Mouse (Mus musculus) MEL (cell line): ENCODE results near the gene Zbtb8os. TPM values are rescaled to one million over a fixed set of nuclear protein-coding genes. Genes with fewer than 3 reads are reported as not detected.
A peak's percentile ranks its signal among the peaks of the same experiment; 100 is the strongest.

ENCODE experiments used
- DNase-seq: peaks from one replicate; pipeline ENCODE4 v3.0.0; 2011; ENCODE audit warnings: low read depth, low spot score
- H3K27ac ChIP-seq: 2 replicates; pipeline ENCODE4 v1.5.1; 2012; ENCODE audit warnings: low read depth, mild to moderate bottlenecking, control low read depth, low read length, moderate library complexity; ENCODE audit not compliant: control insufficient read depth
- H3K27me3 ChIP-seq, 2 experiments: fragments of 150-350 bp in 1 of 2; sonication (generic) in 1 of 2; 2 replicates each; pipeline ENCODE4 v1.6.1; 2012; ENCODE audit warnings: low read length in 2 of 2, mild to moderate bottlenecking in 2 of 2, improper control_type of control experiment in 1 of 2, moderate library complexity in 1 of 2; ENCODE audit not compliant: insufficient read depth in 2 of 2, control insufficient read depth in 1 of 2
- H3K36me3 ChIP-seq, 2 experiments: 2 replicates each; pipeline ENCODE4 v1.6.1; 2012 to 2014; ENCODE audit warnings: low read length in 2 of 2, improper control_type of control experiment in 1 of 2, inconsistent platforms in 1 of 2, mild to moderate bottlenecking in 1 of 2; ENCODE audit not compliant: insufficient read depth in 2 of 2, control insufficient read depth in 1 of 2
- H3K4me1 ChIP-seq, 2 experiments: fragments of 150-350 bp in 1 of 2; sonication (generic) in 1 of 2; 2 replicates each; pipeline ENCODE4 v1.6.1; 2012; ENCODE audit warnings: low read length in 2 of 2, improper control_type of control experiment in 1 of 2, mild to moderate bottlenecking in 1 of 2; ENCODE audit not compliant: insufficient read depth in 2 of 2, control insufficient read depth in 1 of 2
- H3K4me3 ChIP-seq, 2 experiments: fragments of 150-350 bp in 1 of 2; sonication (generic) in 1 of 2; 2 replicates each; pipeline ENCODE4 v1.5.1; 2012; ENCODE audit warnings: low read depth in 2 of 2, low read length in 2 of 2, mild to moderate bottlenecking in 2 of 2, moderate library complexity in 2 of 2, control low read depth in 1 of 2, improper control_type of control experiment in 1 of 2; ENCODE audit not compliant: control insufficient read depth in 1 of 2, insufficient read depth in 1 of 2
- H3K79me2 ChIP-seq: 2 replicates; pipeline ENCODE4 v1.6.1; 2012; ENCODE audit warnings: mild to moderate bottlenecking, low read length, moderate library complexity; ENCODE audit not compliant: control insufficient read depth, poor library complexity, insufficient read depth
- H3K9ac ChIP-seq: 2 replicates; pipeline ENCODE4 v1.6.1; 2012; ENCODE audit warnings: low read depth, mild to moderate bottlenecking, control low read depth, low read length, moderate library complexity; ENCODE audit not compliant: control insufficient read depth, poor library complexity, severe bottlenecking
- H3K9me3 ChIP-seq: fragments of 150-350 bp; sonication (generic); replicated peaks from 2 replicates; pipeline ENCODE4 v1.6.1; 2012; ENCODE audit warnings: mild to moderate bottlenecking, low read length, improper control_type of control experiment, moderate library complexity; ENCODE audit not compliant: insufficient read depth
- CTCF ChIP-seq, 3 experiments: IDR thresholded peaks in 2 of 3; conservative IDR thresholded peaks in 1 of 3; 2 replicates each; pipeline ENCODE4 v1.5.1; 2011 to 2012; ENCODE audit warnings: low read length in 3 of 3, low read depth in 2 of 3, mild to moderate bottlenecking in 2 of 3, improper control_type of control experiment in 1 of 3, inconsistent platforms in 1 of 3, mixed read lengths in 1 of 3, moderate library complexity in 1 of 3; ENCODE audit not compliant: control insufficient read depth in 1 of 3, insufficient read depth in 1 of 3, poor library complexity in 1 of 3, severe bottlenecking in 1 of 3
- ELF1 ChIP-seq: IDR thresholded peaks from 2 replicates; pipeline ENCODE4 v1.6.1; 2014; ENCODE audit warnings: low read depth, mild to moderate bottlenecking, inconsistent platforms, low read length, improper control_type of control experiment, moderate library complexity
- EP300 ChIP-seq, 2 experiments: IDR thresholded peaks; 2 replicates each; pipeline ENCODE4 v1.6.1; 2011; ENCODE audit warnings: improper control_type of control experiment in 2 of 2, low read length in 2 of 2, low read depth in 1 of 2, mild to moderate bottlenecking in 1 of 2
- ETS1 ChIP-seq: IDR thresholded peaks from 2 replicates; pipeline ENCODE4 v1.6.1; 2012; ENCODE audit warnings: low read depth, mild to moderate bottlenecking, inconsistent platforms, low read length, improper control_type of control experiment, moderate library complexity
- GABPA ChIP-seq: IDR thresholded peaks from 2 replicates; pipeline ENCODE4 v1.6.1; 2012; ENCODE audit warnings: low read depth, mild to moderate bottlenecking, inconsistent platforms, low read length, improper control_type of control experiment, moderate library complexity
- HCFC1 ChIP-seq: IDR thresholded peaks from 2 replicates; pipeline ENCODE4 v1.6.1; 2012; ENCODE audit warnings: low read depth, mild to moderate bottlenecking, inconsistent platforms, low read length, improper control_type of control experiment, moderate library complexity
- JUND ChIP-seq: IDR thresholded peaks from 2 replicates; pipeline ENCODE4 v1.6.1; 2011; ENCODE audit warnings: low read depth, mild to moderate bottlenecking, improper control_type of control experiment, low read length
- KAT2A ChIP-seq: conservative IDR thresholded peaks from 2 replicates; pipeline ENCODE4 v1.6.1; 2012; ENCODE audit warnings: low read depth, low read length, improper control_type of control experiment, inconsistent platforms
- MAFK ChIP-seq: IDR thresholded peaks from 2 replicates; pipeline ENCODE4 v1.6.1; 2011; ENCODE audit warnings: low read depth, mild to moderate bottlenecking, low read length, improper control_type of control experiment, borderline replicate concordance
- MAX ChIP-seq: IDR thresholded peaks from 2 replicates; pipeline ENCODE4 v1.6.1; 2011; ENCODE audit warnings: low read length, improper control_type of control experiment
- MAZ ChIP-seq: IDR thresholded peaks from 2 replicates; pipeline ENCODE4 v1.6.1; 2012; ENCODE audit warnings: low read depth, mild to moderate bottlenecking, inconsistent platforms, low read length, improper control_type of control experiment
- MXI1 ChIP-seq: IDR thresholded peaks from 2 replicates; pipeline ENCODE4 v1.6.1; 2011; ENCODE audit warnings: mild to moderate bottlenecking, low read depth, low read length, improper control_type of control experiment
- MYC ChIP-seq: IDR thresholded peaks from 2 replicates; pipeline ENCODE4 v1.6.1; 2011; ENCODE audit warnings: low read depth, mild to moderate bottlenecking, low read length, improper control_type of control experiment, moderate library complexity
- NRF1 ChIP-seq: IDR thresholded peaks from 2 replicates; pipeline ENCODE4 v1.6.1; 2014; ENCODE audit warnings: low read depth, mild to moderate bottlenecking, inconsistent platforms, low read length, improper control_type of control experiment, moderate library complexity; ENCODE audit not compliant: poor library complexity, insufficient read depth, severe bottlenecking
- POLR2A ChIP-seq, 2 experiments: IDR thresholded peaks; 2 replicates each; pipeline ENCODE4 v1.6.1; 2011 to 2012; ENCODE audit warnings: low read length in 2 of 2, mild to moderate bottlenecking in 2 of 2, control low read depth in 1 of 2, improper control_type of control experiment in 1 of 2, low read depth in 1 of 2, moderate library complexity in 1 of 2; ENCODE audit not compliant: control insufficient read depth in 1 of 2, insufficient read depth in 1 of 2, poor library complexity in 1 of 2
- POLR2AphosphoS5 ChIP-seq: IDR thresholded peaks from 2 replicates; pipeline ENCODE4 v1.6.1; 2012; ENCODE audit warnings: low read depth, borderline replicate concordance, mild to moderate bottlenecking, inconsistent platforms, low read length, moderate library complexity, mixed read lengths
- RAD21 ChIP-seq: IDR thresholded peaks from 2 replicates; pipeline ENCODE4 v1.6.1; 2011; ENCODE audit warnings: mild to moderate bottlenecking, low read depth, low read length, improper control_type of control experiment
- RCOR1 ChIP-seq: IDR thresholded peaks from 2 replicates; pipeline ENCODE4 v1.6.1; 2012; ENCODE audit warnings: low read depth, mild to moderate bottlenecking, inconsistent platforms, low read length, improper control_type of control experiment
- SIN3A ChIP-seq: IDR thresholded peaks from 2 replicates; pipeline ENCODE4 v1.6.1; 2012; ENCODE audit warnings: low read length, improper control_type of control experiment, inconsistent platforms
- SMC3 ChIP-seq: IDR thresholded peaks from 2 replicates; pipeline ENCODE4 v1.6.1; 2011; ENCODE audit warnings: low read depth, low read length, improper control_type of control experiment
- TBP ChIP-seq: IDR thresholded peaks from 2 replicates; pipeline ENCODE4 v1.8.0; 2011; ENCODE audit warnings: low read depth, low read length, improper control_type of control experiment
- TCF12 ChIP-seq: IDR thresholded peaks from 2 replicates; pipeline ENCODE4 v1.6.1; 2014; ENCODE audit warnings: low read depth, mild to moderate bottlenecking, inconsistent platforms, low read length, improper control_type of control experiment, moderate library complexity
- UBTF ChIP-seq: IDR thresholded peaks from 2 replicates; pipeline ENCODE4 v1.6.1; 2012; ENCODE audit warnings: low read depth, mild to moderate bottlenecking, inconsistent platforms, low read length, improper control_type of control experiment, moderate library complexity, borderline replicate concordance; ENCODE audit not compliant: insufficient read depth
- USF2 ChIP-seq, 2 experiments: IDR thresholded peaks; 2 replicates each; pipeline ENCODE4 v1.6.1; 2011 to 2012; ENCODE audit warnings: improper control_type of control experiment in 2 of 2, low read length in 2 of 2, borderline replicate concordance in 1 of 2, inconsistent platforms in 1 of 2, low read depth in 1 of 2, mild to moderate bottlenecking in 1 of 2; ENCODE audit not compliant: insufficient read depth in 1 of 2
- ZKSCAN1 ChIP-seq: IDR thresholded peaks from 2 replicates; pipeline ENCODE4 v1.6.1; 2012; ENCODE audit warnings: low read depth, mild to moderate bottlenecking, inconsistent platforms, low read length, improper control_type of control experiment, moderate library complexity
- ZMIZ1 ChIP-seq: IDR thresholded peaks from 2 replicates; pipeline ENCODE4 v1.6.1; 2012; ENCODE audit warnings: low read depth, mild to moderate bottlenecking, inconsistent platforms, low read length, improper control_type of control experiment, moderate library complexity
- ZNF384 ChIP-seq: IDR thresholded peaks from 2 replicates; pipeline ENCODE4 v1.6.1; 2012; ENCODE audit warnings: low read depth, mild to moderate bottlenecking, inconsistent platforms, low read length, improper control_type of control experiment
- polyA plus RNA-seq, 2 experiments: library from polyadenylated mRNA; stranded (reverse) in 1 of 2; unstranded in 1 of 2; fragments of >175 nt in 1 of 2; fragments of >200 nt in 1 of 2; gene quantifications; 2 replicates each; pipeline versions ENCODE4 v1.2.1 to v1.2.4; 2012; ENCODE audit warnings: low replicate concordance in 2 of 2, low read depth in 1 of 2; ENCODE audit not compliant: insufficient read length in 2 of 2, insufficient read depth in 1 of 2, missing spikeins in 1 of 2
- total RNA-seq: library from RNA; depleted of rRNA; stranded (reverse); fragments of 300-350 nt; gene quantifications from 2 replicates; pipeline ENCODE4 v1.2.3, GENCODE M21; 2012

Gene Zbtb8os
- total and polyA plus RNA-seq, 3 experiments: 16.7 to 22.6 TPM; not detected in 1

DNA sequence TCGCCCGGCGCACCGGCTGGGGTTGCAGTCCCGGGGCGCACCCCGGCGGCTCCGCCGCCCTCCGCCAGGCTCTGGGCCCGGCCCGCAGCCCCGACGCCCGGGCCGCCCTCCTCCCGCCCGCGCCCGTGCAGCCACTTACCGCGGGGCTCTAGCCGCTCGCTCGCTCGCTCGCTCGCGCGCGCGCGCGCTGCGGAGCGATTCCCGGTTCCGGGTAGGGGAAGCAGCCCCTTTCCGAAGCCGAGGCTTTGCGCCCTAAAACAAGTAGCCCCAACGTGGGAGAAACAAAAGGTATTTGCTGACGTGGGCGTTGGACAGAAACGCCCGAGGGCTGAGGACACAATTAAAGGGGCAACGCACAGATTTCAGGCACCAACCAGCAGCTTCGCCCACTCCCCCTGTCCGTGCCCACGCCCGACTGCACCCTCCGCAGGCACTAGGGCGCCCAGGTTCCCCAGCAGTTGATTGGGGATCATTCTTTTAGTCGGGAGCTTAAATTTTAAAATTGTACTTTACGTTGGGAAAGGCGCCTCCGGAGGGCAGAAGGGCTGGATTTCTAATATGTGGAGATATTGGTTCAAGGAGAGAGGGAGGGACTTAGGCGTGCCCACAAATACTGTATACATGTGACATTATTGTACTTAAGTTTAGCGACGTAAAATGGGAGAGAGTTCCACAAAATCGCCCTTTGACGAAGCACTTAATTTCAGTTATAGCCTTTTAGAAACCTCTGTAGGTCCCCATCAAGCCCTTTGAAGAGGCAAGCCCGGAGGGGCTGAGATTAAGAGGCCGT is 42.3 kb downstream of the Zbtb8os start, which contains the start of gene Zbtb8a:
Gene Zbtb8a, minus strand, starts transcription at position 516 of the 790 bp plus-strand sequence.
- peaks cover 0 to 5% of the 10 kb centered on the region in 2 experiments; a peak in 2 of 4 replicates for H3K36me3 ChIP-seq
- no peak within 1 kb of the TSS for H3K27ac ChIP-seq
- H3K9me3 ChIP-seq: no peaks in the 10 kb centered on the region
- peaks cover 2 to 16% of the 10 kb centered on the region in 2 experiments; a peak in 3 of 4 replicates for H3K4me1 ChIP-seq
- peak; percentile 46 for DNase-seq
- H3K79me2 ChIP-seq: no peaks in the 10 kb centered on the region; the same call in 1 of the 2 replicates
- TF ChIP-seq MXI1 (no peak), RCOR1 (no peak), MAFK (no peak), ETS1 (no peak), POLR2A (IDR thresholded peaks at IDR 0.05; ENCODE audit: control insufficient read depth in 1 of 2, insufficient read depth in 1 of 2, low read depth in 1 of 2, low read length in 2 of 2, poor library complexity in 1 of 2) (0 out of 4 replicates have a peak, but pooled peaks of 1 of the 2 experiments have one; percentile 16), ZNF384 (no peak), ELF1 (0 out of 2 replicates have a peak, but pooled peaks have one; percentile 29), NRF1 (peak; percentile 52; the same call in 1 of the 2 replicates)
- H3K9ac ChIP-seq: peak within 1 kb of the TSS; percentile 81
- peaks cover 0 to 3% of the 10 kb centered on the region in 2 experiments; a peak in 2 of 4 replicates for H3K27me3 ChIP-seq
- H3K4me3 ChIP-seq: peak within 1 kb of the TSS; percentile 85 to 90

- no peaks in the 10 kb centered on the region; the same call in 1 of the 2 replicates for H3K79me2 ChIP-seq
- peaks cover 0 to 3% of the 10 kb centered on the region in 2 experiments; a peak in 2 of 4 replicates for H3K27me3 ChIP-seq
- DNase-seq: peak; percentile 58
- H3K36me3 ChIP-seq: peaks cover 0 to 5% of the 10 kb centered on the region in 2 experiments; a peak in 2 of 4 replicates
- H3K4me3 ChIP-seq: no peak overlapping the region
- H3K27ac ChIP-seq: 0 out of 2 replicates have a peak overlapping the region, but pooled peaks have one; percentile 17
- no peaks in the 10 kb centered on the region for H3K9me3 ChIP-seq
- H3K9ac ChIP-seq: no peak overlapping the region
- H3K4me1 ChIP-seq: peaks cover 2 to 14% of the 10 kb centered on the region in 2 experiments; a peak in 3 of 4 replicates
- TF ChIP-seq ZMIZ1: no peak
- no peak for TF ChIP-seq MAZ
- no peak for TF ChIP-seq SMC3
- TF ChIP-seq NRF1: no peak
- no peak for TF ChIP-seq JUND
- no peak for TF ChIP-seq RAD21
- TF ChIP-seq MYC: peak; percentile 49; the same call in 1 of the 2 replicates
- TF ChIP-seq ELF1: 0 out of 2 replicates have a peak, but pooled peaks have one; percentile 35
- no peak for TF ChIP-seq EP300 (IDR thresholded peaks at IDR 0.05; ENCODE audit: low read depth in 1 of 2, low read length in 2 of 2)
- no peak for TF ChIP-seq POLR2AphosphoS5
- TF ChIP-seq GABPA: no peak
- TF ChIP-seq KAT2A: no peak
- TF ChIP-seq UBTF: no peak
- TF ChIP-seq USF2 (IDR thresholded peaks at IDR 0.05; ENCODE audit: borderline replicate concordance in 1 of 2, insufficient read depth in 1 of 2, low read depth in 1 of 2, low read length in 2 of 2): 0 out of 4 replicates have a peak, but pooled peaks of 1 of the 2 experiments have one; percentile 48
- peak; percentile 49; the same call in 1 of the 2 replicates for TF ChIP-seq MAX
- TF ChIP-seq CTCF (IDR thresholded peaks at IDR 0.05 in 2 of 3, conservative IDR thresholded peaks at IDR 0.05 in 1 of 3; ENCODE audit: control insufficient read depth in 1 of 3, insufficient read depth in 1 of 3, low read depth in 2 of 3, low read length in 3 of 3, poor library complexity in 1 of 3, severe bottlenecking in 1 of 3): no peak
- TF ChIP-seq TBP: no peak
- no peak for TF ChIP-seq ZNF384
- TF ChIP-seq ZKSCAN1: no peak
- no peak for TF ChIP-seq HCFC1
- no peak for TF ChIP-seq TCF12
- no peak for TF ChIP-seq POLR2A (IDR thresholded peaks at IDR 0.05; ENCODE audit: control insufficient read depth in 1 of 2, insufficient read depth in 1 of 2, low read depth in 1 of 2, low read length in 2 of 2, poor library complexity in 1 of 2)
- TF ChIP-seq SIN3A: no peak
These were observed 44.3 kb downstream of the Zbtb8os start for GRCm38 (mm10) chr4:129379805-129380204.
